Mouse (Mus musculus) lung, postnatal 0 days (tissue): Measurements from ENCODE around the gene Tjap1. TPM values are rescaled to one million over a fixed set of nuclear protein-coding genes. Genes with fewer than 3 reads are reported as not detected.

ENCODE experiments used
- ATAC-seq: fragments of 200-750 bp; cut with Nextera tagmentation; 2 replicates; pipeline ENCODE4 v1.8.0; 2017; ENCODE audit warnings: moderate library complexity
- DNase-seq: peaks from one replicate; pipeline ENCODE4 v3.0.0-alpha.2; 2016; ENCODE audit warnings: low spot score
- H3K27ac ChIP-seq: fragments of 300-500 bp; sonication (generic); 2 replicates; pipeline ENCODE4 v1.5.1; 2014; ENCODE audit warnings: antibody characterized with exemption, mild to moderate bottlenecking, low read length, mixed read lengths
- H3K27me3 ChIP-seq: fragments of 300-500 bp; sonication (generic); replicated peaks from 2 replicates; pipeline ENCODE4 v1.6.1; 2014; ENCODE audit warnings: low read length, mixed read lengths; ENCODE audit not compliant: insufficient read depth
- H3K36me3 ChIP-seq: fragments of 300-500 bp; sonication (generic); 2 replicates; pipeline ENCODE4 v1.6.1; 2014; ENCODE audit warnings: low read length, mixed read lengths; ENCODE audit not compliant: insufficient read depth
- H3K4me1 ChIP-seq: fragments of 300-500 bp; sonication (generic); 2 replicates; pipeline ENCODE4 v1.6.1; 2014; ENCODE audit warnings: antibody characterized with exemption, low read depth, low read length, mixed read lengths; ENCODE audit not compliant: insufficient read depth
- H3K4me2 ChIP-seq: fragments of 300-500 bp; sonication (generic); replicated peaks from 2 replicates; pipeline ENCODE4 v1.6.1; 2014; ENCODE audit warnings: low read depth, mild to moderate bottlenecking, low read length, moderate library complexity, mixed read lengths
- H3K4me3 ChIP-seq: fragments of 300-500 bp; sonication (generic); 2 replicates; pipeline ENCODE4 v1.5.1; 2014; ENCODE audit warnings: low read depth, low read length
- H3K9ac ChIP-seq: fragments of 300-500 bp; sonication (generic); replicated peaks from 2 replicates; pipeline ENCODE4 v1.6.1; 2014; ENCODE audit warnings: low read depth, mild to moderate bottlenecking
- H3K9me3 ChIP-seq: fragments of 300-500 bp; sonication (generic); 2 replicates; pipeline ENCODE4 v1.6.1; 2016; ENCODE audit warnings: low read length, mixed read lengths
- CTCF ChIP-seq: IDR thresholded peaks from 2 replicates; pipeline ENCODE4 v1.5.1; 2016; ENCODE audit warnings: antibody characterized with exemption, mild to moderate bottlenecking
- EP300 ChIP-seq: IDR thresholded peaks from 2 replicates; pipeline ENCODE4 v1.6.1; 2016; ENCODE audit warnings: antibody characterized with exemption, mild to moderate bottlenecking, control low read depth
- WGBS: fragments of 180-500 bp; shearing (Covaris S2); extraction: QIAGEN DNeasy Blood & Tissue Kit; methylation state at CpG from one replicate; pipeline ENCODE4 v1.1.7; 2014; 5-methylcytosine and 5-hydroxymethylcytosine counted together
- polyA plus RNA-seq: library from polyadenylated mRNA; unstranded; fragments of >200 nt; fragmentation: Nextera tagmentation; extraction: Ambion mirVana; gene quantifications from 2 replicates; pipeline ENCODE4 v1.2.1, GENCODE M21; 2015

Tjap1 gene
- polyA plus RNA-seq, 1 experiment from 2014 or later: 21.0 TPM

GRCm38 (mm10) chr17:46259675-46260074, 23.2 kb downstream of the Tjap1 start:
- WGBS: 81% methylated on average over 16 of the region's 17 CpGs
- DNase-seq (no peak), ATAC-seq (no peak)
- peaks cover 43% of the 10 kb centered on the region for H3K36me3 ChIP-seq
- TF ChIP-seq CTCF (no peak), EP300 (no peak)
- 0 out of 2 replicates have a peak, but pooled peaks cover under 1% of the 10 kb centered on the region for H3K27me3 ChIP-seq
- no peaks in the 10 kb centered on the region for H3K4me1 ChIP-seq
- no peaks in the 10 kb centered on the region for H3K9me3 ChIP-seq
- H3K4me2 ChIP-seq: no peak overlapping the region
- H3K4me3 ChIP-seq: no peak overlapping the region
- H3K9ac ChIP-seq: no peak overlapping the region
- H3K27ac ChIP-seq: no peak overlapping the region

GRCm38 (mm10) chr17:46258279-46259053, 24.4 kb downstream of the Tjap1 start:
- TF ChIP-seq EP300: no peak
- no peak for TF ChIP-seq CTCF
- ATAC-seq (no peak), DNase-seq (no peak)
- Histone ChIP-seq H3K4me2 (no peak overlapping the region), H3K27me3 (peaks cover 9% of the 10 kb centered on the region; the same call in 1 of the 2 replicates), H3K36me3 (peaks cover 38% of the 10 kb centered on the region), H3K9ac (no peak overlapping the region), H3K27ac (0 out of 2 replicates have a peak overlapping the region, but pooled peaks have one; percentile 9), H3K4me1 (peaks cover under 1% of the 10 kb centered on the region; the same call in 1 of the 2 replicates), H3K9me3 (no peaks in the 10 kb centered on the region), H3K4me3 (no peak overlapping the region)
- WGBS: 83% methylated on average over 29 of the region's 30 CpGs

GRCm38 (mm10) chr17:46255147-46255546, 27.7 kb downstream of the Tjap1 start:
- Histone ChIP-seq H3K4me2 (no peak overlapping the region), H3K9ac (no peak overlapping the region), H3K4me3 (no peak overlapping the region), H3K9me3 (no peaks in the 10 kb centered on the region), H3K4me1 (peaks cover 3% of the 10 kb centered on the region; the same call in 1 of the 2 replicates), H3K36me3 (peaks cover 34% of the 10 kb centered on the region), H3K27ac (no peak overlapping the region), H3K27me3 (peaks cover 9% of the 10 kb centered on the region; the same call in 1 of the 2 replicates)
- ATAC-seq (no peak), DNase-seq (no peak)
- WGBS: 26% methylated on average over 6 of the region's 6 CpGs
- no peak for TF ChIP-seq CTCF
- TF ChIP-seq EP300: no peak

GRCm38 (mm10) chr17:46254106-46254505, 28.7 kb downstream of the Tjap1 start:
- under 1% methylated on average over 29 of the region's 54 CpGs for WGBS
- peaks cover 9% of the 10 kb centered on the region; the same call in 1 of the 2 replicates for H3K27me3 ChIP-seq
- ATAC-seq: peak; percentile 21
- DNase-seq: no peak
- peaks cover 30% of the 10 kb centered on the region; the same call in 1 of the 2 replicates for H3K36me3 ChIP-seq
- H3K4me2 ChIP-seq: peak overlapping the region; percentile 97
- H3K4me1 ChIP-seq: peaks cover 4% of the 10 kb centered on the region
- H3K9ac ChIP-seq: 0 out of 2 replicates have a peak overlapping the region, but pooled peaks have one; percentile 19
- H3K4me3 ChIP-seq: peak overlapping the region; percentile 57
- no peak overlapping the region for H3K27ac ChIP-seq
- H3K9me3 ChIP-seq: no peaks in the 10 kb centered on the region
- TF ChIP-seq EP300: no peak
- no peak for TF ChIP-seq CTCF

GRCm38 (mm10) chr17:46253452-46254084, 29.3 kb downstream of the Tjap1 start, which contains the start of gene Lrrc73:
Gene Lrrc73 (plus strand): TSS chr17:46253531.
- peak; percentile 89 for DNase-seq
- TF ChIP-seq CTCF (no peak), EP300 (no peak)
- Histone ChIP-seq H3K9me3 (no peaks in the 10 kb centered on the region), H3K4me2 (peak within 1 kb of the TSS; percentile 97), H3K4me3 (peak within 1 kb of the TSS; percentile 57), H3K9ac (0 out of 2 replicates have a peak within 1 kb of the TSS, but pooled peaks have one; percentile 19), H3K27me3 (peaks cover 9% of the 10 kb centered on the region; the same call in 1 of the 2 replicates), H3K4me1 (peaks cover 10% of the 10 kb centered on the region), H3K36me3 (peaks cover 25% of the 10 kb centered on the region; the same call in 1 of the 2 replicates), H3K27ac (no peak within 1 kb of the TSS)
- ATAC-seq: peak; percentile 88
- 2% methylated on average over 46 of the region's 48 CpGs for WGBS
